In genomic region chr6:97112177-97112576, GRCm38 (mm10) we compare ENCODE assay signal across 25 mouse cellular contexts. TPM values are rescaled to one million over a fixed set of nuclear protein-coding genes. Genes with fewer than 3 reads are reported as not detected.
DNase-seq lines count a peak whose midpoint lies in the region; ATAC-seq and TF ChIP-seq lines count a peak whose summit lies in the region.
"Had no signal": no experiment of that assay in that cellular context is flagged by ENCODE, and none has a peak within 500 bp of the region (broad histone marks: within the 10 kb centered on the region; RNA-seq: fewer than 3 reads in every experiment).

No protein-coding gene starts in this region.

- H3K9me3 ChIP-seq in forebrain, embryonic 15.5 days = no peaks in the 10 kb centered on the region
- no peaks in the 10 kb centered on the region for H3K9me3 ChIP-seq in forebrain, embryonic 11.5 days (ENCODE audit: control insufficient read depth, low read length)
- no peaks in the 10 kb centered on the region for H3K9me3 ChIP-seq in liver, postnatal 0 days (ENCODE audit: low read length)
- H3K9me3 ChIP-seq: limb, embryonic 15.5 days; midbrain, embryonic 13.5 days; neural tube, embryonic 15.5 days had no signal

- no peaks in the 10 kb centered on the region for H3K36me3 ChIP-seq in forebrain, embryonic 15.5 days
- H3K36me3 ChIP-seq in forebrain, embryonic 11.5 days (ENCODE audit: control insufficient read depth, insufficient read depth, low read length) = no peaks in the 10 kb centered on the region
- H3K36me3 ChIP-seq in liver, postnatal 0 days (replicated peaks; ENCODE audit: insufficient read depth, low read length) = peaks cover 6% of the 10 kb centered on the region
- H3K36me3 ChIP-seq: midbrain, embryonic 13.5 days had no signal

- peaks cover 3% of the 10 kb centered on the region; the same call in 1 of the 2 replicates for H3K4me1 ChIP-seq in forebrain, embryonic 15.5 days
- H3K4me1 ChIP-seq in forebrain, embryonic 11.5 days (replicated peaks; ENCODE audit: control insufficient read depth, insufficient read depth, low read length) = no peaks in the 10 kb centered on the region
- H3K4me1 ChIP-seq in liver, postnatal 0 days (ENCODE audit: insufficient read depth) = no peaks in the 10 kb centered on the region
- H3K4me1 ChIP-seq: limb, embryonic 15.5 days; midbrain, embryonic 13.5 days; neural tube, embryonic 15.5 days had no signal

- TF ChIP-seq CTCF in liver, postnatal 0 days (IDR thresholded peaks at IDR 0.05; ENCODE audit: low read depth) = no peak

- peak; percentile 89 for ATAC-seq in forebrain, embryonic 15.5 days (replicated peaks)
- no peak for ATAC-seq in forebrain, embryonic 11.5 days (replicated peaks; ENCODE audit: low FRiP score)
- ATAC-seq in liver, postnatal 0 days = no peak
- ATAC-seq: hindbrain, embryonic 16.5 days; intestine, postnatal 0 days; midbrain, embryonic 13.5 days had no signal

- no peak overlapping the region for H3K9ac ChIP-seq in forebrain, embryonic 15.5 days (replicated peaks)
- no peak overlapping the region for H3K9ac ChIP-seq in forebrain, embryonic 11.5 days (ENCODE audit: low read length)
- no peak overlapping the region for H3K9ac ChIP-seq in liver, postnatal 0 days (replicated peaks)
- H3K9ac ChIP-seq: limb, embryonic 15.5 days; midbrain, embryonic 13.5 days; neural tube, embryonic 15.5 days had no signal

- H3K27me3 ChIP-seq in forebrain, embryonic 15.5 days = no peaks in the 10 kb centered on the region
- H3K27me3 ChIP-seq in forebrain, embryonic 11.5 days (ENCODE audit: control insufficient read depth, insufficient read depth, low read length) = no peaks in the 10 kb centered on the region
- no peaks in the 10 kb centered on the region for H3K27me3 ChIP-seq in liver, postnatal 0 days (ENCODE audit: insufficient read depth, low read length)
- H3K27me3 ChIP-seq: limb, embryonic 15.5 days had no signal

- no peak overlapping the region for H3K4me3 ChIP-seq in forebrain, embryonic 15.5 days
- H3K4me3 ChIP-seq in forebrain, embryonic 11.5 days (ENCODE audit: low read depth, low read length) = no peak overlapping the region
- H3K4me3 ChIP-seq in liver, postnatal 0 days (ENCODE audit: low read depth, low read length) = no peak overlapping the region
- H3K4me3 ChIP-seq: heart, adult 2 months; limb, embryonic 15.5 days; midbrain, embryonic 13.5 days; myocyte; neural tube, embryonic 15.5 days had no signal

- no peak for DNase-seq in forebrain, embryonic 11.5 days (ENCODE audit: low spot score)
- peak; percentile 29 for DNase-seq in right cerebral cortex, postnatal 4 days
- DNase-seq in right cerebral cortex, adult 2 months (ENCODE audit: low spot score in 2 of 2) = no peak
- DNase-seq in layer of hippocampus, adult 9-11 months = peak; percentile 69
- no peak for DNase-seq in liver, postnatal 0 days
- DNase-seq in kidney, adult 18-20 months = no peak
- DNase-seq: cerebellum, postnatal 36 days; gastrocnemius, postnatal 25 days; heart, adult 2 months; heart, postnatal 4 days; lung, postnatal 14 days; right cerebral cortex, postnatal 25 days had no signal

- no peak overlapping the region for H3K27ac ChIP-seq in forebrain, embryonic 15.5 days (replicated peaks)
- H3K27ac ChIP-seq in forebrain, embryonic 11.5 days (ENCODE audit: low read depth, low read length) = no peak overlapping the region
- H3K27ac ChIP-seq in liver, postnatal 0 days (ENCODE audit: low read depth) = no peak overlapping the region
- H3K27ac ChIP-seq: heart, adult 2 months; kidney, postnatal 0 days; limb, embryonic 15.5 days; midbrain, embryonic 13.5 days; neural tube, embryonic 15.5 days; stomach, postnatal 0 days had no signal

- no peak overlapping the region for H3K4me2 ChIP-seq in forebrain, embryonic 15.5 days (replicated peaks)
- no peak overlapping the region for H3K4me2 ChIP-seq in forebrain, embryonic 11.5 days (ENCODE audit: low read depth, low read length, severe bottlenecking)
- no peak overlapping the region for H3K4me2 ChIP-seq in liver, postnatal 0 days (ENCODE audit: low read depth, low read length)
- H3K4me2 ChIP-seq: limb, embryonic 15.5 days; midbrain, embryonic 13.5 days; neural tube, embryonic 15.5 days had no signal

- whole genome bisulfite sequencing in forebrain, embryonic 15.5 days = 66% methylated on average over 8 of the region's 8 CpGs
- WGBS in forebrain, embryonic 11.5 days = 95% methylated on average over 8 of the region's 8 CpGs
- 86% methylated on average over 8 of the region's 8 CpGs for WGBS in liver, postnatal 0 days (ENCODE audit: insufficient replicate concordance)

- TF ChIP-seq EP300 in liver, postnatal 0 days (IDR thresholded peaks at IDR 0.05; ENCODE audit: low read depth) = no peak

RNA-seq across cellular contexts. Expression of gene Eogt, which starts 36.8 kb away (rescaled TPM):
- 8.0 and 8.2 TPM in 2 replicates for polyA plus RNA-seq in forebrain, embryonic 15.5 days (2015; fragmentation: Nextera tagmentation; extraction: Ambion mirVana)
- polyA plus RNA-seq in forebrain, embryonic 11.5 days (2014; fragmentation: Nextera tagmentation; extraction: Ambion mirVana) = 8.9 and 9.1 TPM in 2 replicates
- polyA plus RNA-seq in liver, postnatal 0 days (2015; fragmentation: Nextera tagmentation; extraction: Ambion mirVana) = 1.0 and 1.8 TPM in 2 replicates

RNA-seq across cellular contexts. Expression of gene Fam19a4, which starts 52.0 kb away (rescaled TPM):
- polyA plus RNA-seq in forebrain, embryonic 15.5 days (2015; fragmentation: Nextera tagmentation; extraction: Ambion mirVana) = 0.55 and 0.70 TPM in 2 replicates
- 0.41 and 0.87 TPM in 2 replicates for polyA plus RNA-seq in forebrain, embryonic 11.5 days (2014; fragmentation: Nextera tagmentation; extraction: Ambion mirVana)
- not detected in 2 replicates for polyA plus RNA-seq in liver, postnatal 0 days (2015; fragmentation: Nextera tagmentation; extraction: Ambion mirVana)
- polyA plus RNA-seq: C2C12; heart, adult 2 months; heart, embryonic 14.5 days; liver, embryonic 16.5 days; myocyte; urinary bladder, adult 2 months had no signal

Comparison
In these comparisons a context has a peak if more than half of its experiments do, and no peak if none do; other contexts are left out.
1. DNase-seq: peak in right cerebral cortex, postnatal 4 days (single experiment) and layer of hippocampus, adult 9-11 months (single experiment); none in forebrain, embryonic 11.5 days (single experiment), right cerebral cortex, adult 2 months (0 of 2), liver, postnatal 0 days (single experiment) and kidney, adult 18-20 months (single experiment).